Mouse (Mus musculus) hindbrain, embryonic 11.5 days (tissue): ENCODE measurements around the gene Gm17364. TPM values are rescaled to one million over a fixed set of nuclear protein-coding genes. Genes with fewer than 3 reads are reported as not detected.

Experiments used
- ATAC-seq: fragments of 200-750 bp; cut with Nextera tagmentation; 2 replicates; pipeline ENCODE4 v1.8.0; 2017; ENCODE audit warnings: mild to moderate bottlenecking, moderate TSS enrichment, moderate library complexity; ENCODE audit not compliant: low FRiP score
- DNase-seq: peaks from one replicate; pipeline ENCODE4 v3.0.0-alpha.2; 2015; ENCODE audit warnings: low spot score
- H3K27ac ChIP-seq: fragments of 300-500 bp; sonication (generic); 2 replicates; pipeline ENCODE4 v1.5.1; 2014; ENCODE audit warnings: mild to moderate bottlenecking, low read depth, low read length
- H3K27me3 ChIP-seq: fragments of 300-500 bp; sonication (generic); 2 replicates; pipeline ENCODE4 v1.6.1; 2014; ENCODE audit warnings: mild to moderate bottlenecking, low read length, moderate library complexity, mixed read lengths; ENCODE audit not compliant: control insufficient read depth, insufficient read depth
- H3K36me3 ChIP-seq: fragments of 300-500 bp; sonication (generic); 2 replicates; pipeline ENCODE4 v1.6.1; 2014; ENCODE audit warnings: mild to moderate bottlenecking, low read length, moderate library complexity, mixed read lengths; ENCODE audit not compliant: control insufficient read depth, insufficient read depth
- H3K4me1 ChIP-seq: fragments of 300-500 bp; sonication (generic); replicated peaks from 2 replicates; pipeline ENCODE4 v1.6.1; 2014; ENCODE audit warnings: low read length, mixed read lengths; ENCODE audit not compliant: control insufficient read depth, insufficient read depth
- H3K4me2 ChIP-seq: fragments of 300-500 bp; sonication (generic); replicated peaks from 2 replicates; pipeline ENCODE4 v1.6.1; 2014; ENCODE audit warnings: mild to moderate bottlenecking, low read depth, low read length
- H3K4me3 ChIP-seq: fragments of 300-500 bp; sonication (generic); 2 replicates; pipeline ENCODE4 v1.5.1; 2014; ENCODE audit warnings: low read depth, low read length
- H3K9ac ChIP-seq: fragments of 300-500 bp; sonication (generic); 2 replicates; pipeline ENCODE4 v1.6.1; 2014; ENCODE audit warnings: low read depth, low read length
- H3K9me3 ChIP-seq: fragments of 300-500 bp; sonication (generic); 2 replicates; pipeline ENCODE4 v1.6.1; 2016; ENCODE audit warnings: low read length; ENCODE audit not compliant: control insufficient read depth
- WGBS: fragments of 180-500 bp; shearing (Covaris S2); extraction: QIAGEN DNeasy Blood & Tissue Kit; methylation state at CpG from one replicate; pipeline ENCODE4 v1.1.7; 2014; 5-methylcytosine and 5-hydroxymethylcytosine counted together
- polyA plus RNA-seq: library from polyadenylated mRNA; unstranded; fragments of >200 nt; fragmentation: Nextera tagmentation; extraction: Ambion mirVana; gene quantifications from 2 replicates; pipeline ENCODE4 v1.2.1, GENCODE M21; 2014

Gene Gm17364
- polyA plus RNA-seq, 1 experiment from 2014 or later: not detected

- DNase-seq: no peak
- WGBS: 95% methylated on average over 15 of the region's 15 CpGs
- Histone ChIP-seq H3K36me3 (no peaks in the 10 kb centered on the region), H3K4me3 (no peak overlapping the region), H3K9me3 (no peaks in the 10 kb centered on the region), H3K27ac (no peak overlapping the region), H3K9ac (no peak overlapping the region), H3K4me2 (no peak overlapping the region), H3K4me1 (no peaks in the 10 kb centered on the region), H3K27me3 (no peaks in the 10 kb centered on the region)
- no peak for ATAC-seq
Measured at GRCm38 (mm10) chr13:41232209-41232608, 41.6 kb downstream of the Gm17364 start.

GRCm38 (mm10) chr13:41231389-41231983, 42.3 kb downstream of the Gm17364 start:
- WGBS: 90% methylated on average over 12 of the region's 12 CpGs
- ATAC-seq: no peak
- no peak overlapping the region for H3K4me2 ChIP-seq

GRCm38 (mm10) chr13:41230256-41230655, 43.5 kb downstream of the Gm17364 start:
- no peak overlapping the region for H3K4me3 ChIP-seq
- no peak for ATAC-seq
- no peaks in the 10 kb centered on the region for H3K27me3 ChIP-seq
- H3K9me3 ChIP-seq: no peaks in the 10 kb centered on the region
- no peak overlapping the region for H3K4me2 ChIP-seq
- no peak overlapping the region for H3K9ac ChIP-seq
- H3K27ac ChIP-seq: no peak overlapping the region
- H3K4me1 ChIP-seq: no peaks in the 10 kb centered on the region
- 92% methylated on average over 4 of the region's 5 CpGs for WGBS
- no peak for DNase-seq
- no peaks in the 10 kb centered on the region for H3K36me3 ChIP-seq

More at GRCm38 (mm10) chr13:41231389-41231983, 42.3 kb downstream of the Gm17364 start:
- DNase-seq: no peak
- Histone ChIP-seq H3K27ac (no peak overlapping the region), H3K4me3 (no peak overlapping the region), H3K36me3 (no peaks in the 10 kb centered on the region), H3K9ac (no peak overlapping the region), H3K27me3 (no peaks in the 10 kb centered on the region), H3K9me3 (no peaks in the 10 kb centered on the region), H3K4me1 (no peaks in the 10 kb centered on the region)

GRCm38 (mm10) chr13:41228060-41228459, 45.7 kb downstream of the Gm17364 start:
- Histone ChIP-seq H3K4me1 (no peaks in the 10 kb centered on the region), H3K4me2 (no peak overlapping the region), H3K9ac (no peak overlapping the region), H3K27ac (no peak overlapping the region), H3K4me3 (no peak overlapping the region), H3K27me3 (no peaks in the 10 kb centered on the region), H3K9me3 (no peaks in the 10 kb centered on the region), H3K36me3 (no peaks in the 10 kb centered on the region)
- 85% methylated on average over 5 of the region's 5 CpGs for WGBS
- ATAC-seq (no peak), DNase-seq (no peak)

GRCm38 (mm10) chr13:41226513-41226912, 47.3 kb downstream of the Gm17364 start:
- Histone ChIP-seq H3K36me3 (no peaks in the 10 kb centered on the region), H3K4me3 (no peak overlapping the region), H3K9me3 (no peaks in the 10 kb centered on the region), H3K4me2 (no peak overlapping the region), H3K9ac (no peak overlapping the region), H3K27me3 (no peaks in the 10 kb centered on the region), H3K4me1 (no peaks in the 10 kb centered on the region), H3K27ac (no peak overlapping the region)
- WGBS: 87% methylated on average over 5 of the region's 5 CpGs
- DNase-seq (no peak), ATAC-seq (no peak)

Other genes with a start within 250 kb of the Gm17364 start
- 1.5 and 1.6 TPM in 2 replicates for gene Mak, start 194.3 kb downstream of the Gm17364 start, polyA plus RNA-seq
- gene Gcm2, start 162.9 kb downstream of the Gm17364 start, polyA plus RNA-seq: 0.14 TPM in 1 of 2 replicates, not detected in the other
- not detected in 2 replicates for gene Sycp2l, start 159.7 kb downstream of the Gm17364 start, polyA plus RNA-seq
- 37.3 and 45.6 TPM in 2 replicates for gene Elovl2, start 53.6 kb downstream of the Gm17364 start, polyA plus RNA-seq
- 11.0 and 13.9 TPM in 2 replicates for gene Smim13, start 24.1 kb downstream of the Gm17364 start, polyA plus RNA-seq
- gene Nedd9, start 213.4 kb upstream of the Gm17364 start, polyA plus RNA-seq: 22.6 and 24.5 TPM in 2 replicates